Mouse (Mus musculus) midbrain, postnatal 0 days (tissue): Measurements from ENCODE around the gene Rab34. TPM values are rescaled to one million over a fixed set of nuclear protein-coding genes. Genes with fewer than 3 reads are reported as not detected.

Experiments used
- ATAC-seq: fragments of 200-750 bp; cut with Nextera tagmentation; 2 replicates; pipeline ENCODE4 v1.8.0; 2017; ENCODE audit warnings: moderate number of reproducible peaks, mild to moderate bottlenecking, moderate TSS enrichment, moderate library complexity; ENCODE audit not compliant: low FRiP score
- DNase-seq: peaks from one replicate; pipeline ENCODE4 v3.0.0-alpha.2; 2015; ENCODE audit warnings: low spot score
- H3K27ac ChIP-seq: fragments of 300-500 bp; sonication (generic); 2 replicates; pipeline ENCODE4 v1.5.1; 2014; ENCODE audit warnings: low read depth, mild to moderate bottlenecking, low read length, mixed read lengths
- H3K27me3 ChIP-seq: fragments of 300-500 bp; sonication (generic); 2 replicates; pipeline ENCODE4 v1.6.1; 2014; ENCODE audit warnings: low read length, control low read depth, mixed read lengths; ENCODE audit not compliant: insufficient read depth
- H3K36me3 ChIP-seq: fragments of 300-500 bp; sonication (generic); 2 replicates; pipeline ENCODE4 v1.6.1; 2014; ENCODE audit warnings: low read length, control low read depth, mixed read lengths; ENCODE audit not compliant: insufficient read depth
- H3K4me1 ChIP-seq: fragments of 300-500 bp; sonication (generic); 2 replicates; pipeline ENCODE4 v1.6.1; 2014; ENCODE audit warnings: mild to moderate bottlenecking, control low read depth, antibody characterized with exemption, low read length, mixed read lengths; ENCODE audit not compliant: insufficient read depth
- H3K4me2 ChIP-seq: fragments of 300-500 bp; sonication (generic); 2 replicates; pipeline ENCODE4 v1.6.1; 2014; ENCODE audit warnings: low read depth, mild to moderate bottlenecking, low read length, mixed read lengths; ENCODE audit not compliant: poor library complexity, severe bottlenecking
- H3K4me3 ChIP-seq: fragments of 300-500 bp; sonication (generic); 2 replicates; pipeline ENCODE4 v1.5.1; 2014; ENCODE audit warnings: low read depth, mild to moderate bottlenecking, low read length, moderate library complexity
- H3K9ac ChIP-seq: fragments of 300-500 bp; sonication (generic); replicated peaks from 2 replicates; pipeline ENCODE4 v1.6.1; 2014; ENCODE audit warnings: mild to moderate bottlenecking, low read length, moderate library complexity, mixed read lengths; ENCODE audit not compliant: poor library complexity, severe bottlenecking
- H3K9me3 ChIP-seq: fragments of 300-500 bp; sonication (generic); 2 replicates; pipeline ENCODE4 v1.6.1; 2016; ENCODE audit warnings: low read length, control low read depth
- CTCF ChIP-seq: IDR thresholded peaks from 2 replicates; pipeline ENCODE4 v1.5.1; 2016; ENCODE audit warnings: antibody characterized with exemption, mild to moderate bottlenecking
- WGBS: fragments of 180-500 bp; shearing (Covaris S2); extraction: QIAGEN DNeasy Blood & Tissue Kit; methylation state at CpG from one replicate; pipeline ENCODE4 v1.1.7; 2014; 5-methylcytosine and 5-hydroxymethylcytosine counted together
- polyA plus RNA-seq: library from polyadenylated mRNA; unstranded; fragments of >200 nt; fragmentation: Nextera tagmentation; extraction: Ambion mirVana; gene quantifications from 2 replicates; pipeline ENCODE4 v1.2.1, GENCODE M21; 2015
- total RNA-seq: library from RNA; depleted of rRNA; stranded (reverse); fragments of >200 nt; gene quantifications from 2 replicates; pipeline ENCODE4 v1.2.3, GENCODE M21; 2014

The Rab34 gene
- total and polyA plus RNA-seq, 2 experiments from 2014 or later: 65.5 to 71.3 TPM

DNA sequence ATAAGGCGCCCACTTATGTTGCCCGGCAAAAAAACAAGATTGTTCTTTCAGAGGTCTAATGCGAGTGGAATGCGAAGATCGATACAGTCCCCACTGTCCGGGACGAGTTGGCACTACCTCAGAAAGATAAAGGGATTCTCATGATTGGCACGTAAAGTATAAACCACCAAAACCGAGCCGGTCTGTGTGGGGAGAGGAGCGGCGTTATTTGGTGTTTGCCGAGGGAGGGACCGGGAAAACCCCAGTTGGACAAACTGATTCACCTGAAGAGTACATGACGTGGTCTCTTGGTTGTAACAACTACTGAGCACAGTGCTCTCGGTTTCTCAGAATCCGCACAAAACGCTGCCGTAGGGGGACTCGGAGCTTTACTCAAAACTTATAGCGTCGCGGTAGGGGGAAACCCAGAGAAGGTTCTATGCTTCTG is 11.3 kb upstream of the Rab34 start:
- H3K9ac ChIP-seq: peak overlapping the region; percentile 52
- H3K27me3 ChIP-seq: no peaks in the 10 kb centered on the region
- DNase-seq: no peak
- peaks cover 12% of the 10 kb centered on the region; the same call in 1 of the 2 replicates for H3K4me1 ChIP-seq
- H3K27ac ChIP-seq: no peak overlapping the region
- no peaks in the 10 kb centered on the region for H3K9me3 ChIP-seq
- no peak for TF ChIP-seq CTCF
- H3K4me2 ChIP-seq: peak overlapping the region; percentile 69
- peak overlapping the region; percentile 62 for H3K4me3 ChIP-seq
- peaks cover 19% of the 10 kb centered on the region for H3K36me3 ChIP-seq
- 2% methylated on average over 23 of the region's 23 CpGs for WGBS
- ATAC-seq: no peak

GRCm38 (mm10) chr11:78177437-78177836 is 10.8 kb upstream of the Rab34 start:
- DNase-seq (no peak), ATAC-seq (no peak)
- Histone ChIP-seq H3K27ac (no peak overlapping the region), H3K4me3 (peak overlapping the region; percentile 62), H3K36me3 (peaks cover 19% of the 10 kb centered on the region), H3K4me1 (peaks cover 12% of the 10 kb centered on the region; the same call in 1 of the 2 replicates), H3K9me3 (no peaks in the 10 kb centered on the region), H3K9ac (no peak overlapping the region), H3K4me2 (peak overlapping the region; percentile 69), H3K27me3 (no peaks in the 10 kb centered on the region)
- 5% methylated on average over 10 of the region's 10 CpGs for WGBS
- TF ChIP-seq CTCF: no peak

DNA sequence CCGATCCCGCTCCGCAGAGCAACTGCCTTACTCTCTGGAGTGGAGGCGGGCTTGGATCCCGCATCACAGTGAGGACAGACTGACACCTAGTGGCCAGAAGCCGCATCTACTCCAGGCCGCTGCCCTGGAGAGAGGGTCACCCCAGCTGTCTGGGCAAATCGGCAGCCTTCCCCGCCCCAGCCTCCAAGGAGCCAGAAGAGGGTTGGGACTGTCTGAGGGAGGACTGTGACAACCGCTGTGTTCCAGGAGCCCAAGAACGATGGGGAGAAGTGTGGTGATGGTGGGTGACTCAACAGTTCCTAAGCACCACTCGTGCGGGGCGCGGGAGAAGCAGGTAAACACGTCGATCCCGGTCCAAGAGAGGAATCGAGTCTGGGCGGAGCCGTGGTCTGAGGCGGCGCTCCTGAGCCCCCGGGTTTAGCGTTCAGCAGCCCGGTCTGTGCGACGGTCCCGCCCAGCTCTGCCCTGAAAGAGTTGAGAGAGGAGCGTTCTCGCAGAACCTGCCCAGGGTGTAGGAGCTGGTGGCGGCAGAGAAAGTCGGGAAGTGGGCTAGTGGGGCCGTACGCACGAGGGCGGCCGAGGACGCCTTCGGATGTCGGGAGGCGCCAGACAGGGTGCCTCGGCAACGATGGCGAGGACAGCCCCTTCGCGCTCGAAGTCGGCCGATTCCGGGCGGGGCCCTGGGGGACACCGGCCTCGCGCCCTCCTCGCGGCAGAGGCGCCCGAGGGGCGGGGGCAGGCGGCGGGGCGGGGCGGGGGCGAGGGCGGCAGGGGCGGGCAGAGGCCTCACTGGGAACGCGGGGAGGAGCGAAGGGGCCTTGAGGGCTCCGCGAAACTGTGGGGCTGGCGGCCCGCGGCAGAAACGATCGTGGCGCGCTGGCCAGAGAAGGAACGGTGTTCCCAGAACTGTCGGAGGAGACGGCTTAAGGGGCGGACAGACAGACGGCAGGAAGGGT is 10.0 kb upstream of the Rab34 start:
- H3K9me3 ChIP-seq: no peaks in the 10 kb centered on the region
- H3K9ac ChIP-seq: peak overlapping the region; percentile 51
- H3K27ac ChIP-seq: peak overlapping the region; percentile 69
- TF ChIP-seq CTCF: peak; percentile 100
- peak overlapping the region; percentile 62 for H3K4me3 ChIP-seq
- ATAC-seq: peak; percentile 83
- WGBS: under 1% methylated on average over 61 of the region's 84 CpGs
- H3K27me3 ChIP-seq: no peaks in the 10 kb centered on the region
- peak overlapping the region; percentile 69 for H3K4me2 ChIP-seq
- peak; percentile 95 for DNase-seq
- peaks cover 19% of the 10 kb centered on the region for H3K36me3 ChIP-seq
- peaks cover 12% of the 10 kb centered on the region; the same call in 1 of the 2 replicates for H3K4me1 ChIP-seq

DNA sequence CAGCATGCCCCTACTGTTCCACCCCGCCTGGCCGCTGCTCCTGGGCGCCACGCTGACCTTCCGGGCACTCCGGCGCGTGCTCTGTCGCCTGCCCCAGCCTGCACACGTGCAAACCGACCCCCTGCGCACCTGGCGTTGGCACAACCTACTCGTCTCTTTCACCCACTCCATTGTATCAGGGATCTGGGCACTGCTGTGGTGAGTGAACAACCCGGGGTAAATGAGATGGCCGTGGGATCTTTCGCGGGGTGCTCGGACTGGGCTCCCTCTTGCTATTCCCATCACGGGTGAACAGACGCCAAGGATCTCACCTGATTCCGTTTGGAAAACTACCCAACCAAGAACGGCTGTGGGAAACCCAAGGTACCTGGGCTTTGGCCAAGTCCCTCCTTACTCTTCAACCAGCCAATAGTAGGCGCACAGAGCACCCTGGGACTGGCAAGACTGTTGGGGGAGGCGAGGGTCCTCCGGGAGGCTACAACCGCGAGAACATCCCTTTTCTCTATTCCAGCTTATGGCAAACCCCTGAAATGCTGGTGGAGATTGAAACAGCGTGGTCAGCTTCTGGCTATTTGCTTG is 9.3 kb upstream of the Rab34 start:
- Histone ChIP-seq H3K4me2 (peak overlapping the region; percentile 69), H3K9me3 (no peaks in the 10 kb centered on the region), H3K9ac (peak overlapping the region; percentile 51), H3K4me1 (peaks cover 12% of the 10 kb centered on the region; the same call in 1 of the 2 replicates), H3K36me3 (peaks cover 19% of the 10 kb centered on the region), H3K4me3 (peak overlapping the region; percentile 62), H3K27me3 (no peaks in the 10 kb centered on the region), H3K27ac (peak overlapping the region; percentile 69)
- DNase-seq: peak; percentile 86
- peak; percentile 29; the same call in 1 of the 2 replicates for ATAC-seq
- no peak; the same call in 1 of the 2 replicates for TF ChIP-seq CTCF
- WGBS: 5% methylated on average over 28 of the region's 29 CpGs

- peaks cover 12% of the 10 kb centered on the region; the same call in 1 of the 2 replicates for H3K4me1 ChIP-seq
- peak overlapping the region; percentile 69 for H3K4me2 ChIP-seq
- H3K36me3 ChIP-seq: peaks cover 19% of the 10 kb centered on the region
- DNase-seq (no peak), ATAC-seq (no peak)
- WGBS: 39% methylated on average over 8 of the region's 8 CpGs
- no peak overlapping the region for H3K27ac ChIP-seq
- no peaks in the 10 kb centered on the region for H3K9me3 ChIP-seq
- TF ChIP-seq CTCF: no peak
- no peak overlapping the region for H3K9ac ChIP-seq
- H3K4me3 ChIP-seq: no peak overlapping the region
- H3K27me3 ChIP-seq: no peaks in the 10 kb centered on the region
Observed at GRCm38 (mm10) chr11:78179438-78179999, 8.7 kb upstream of the Rab34 start.
